Mouse (Mus musculus) neural tube, embryonic 15.5 days (tissue): ENCODE results near the gene Sctr. TPM values are rescaled to one million over a fixed set of nuclear protein-coding genes. Genes with fewer than 3 reads are reported as not detected.

Experiments
- ATAC-seq: fragments of 200-750 bp; cut with Nextera tagmentation; 2 replicates; pipeline ENCODE4 v1.8.0; 2017; ENCODE audit warnings: mild to moderate bottlenecking, moderate TSS enrichment, moderate library complexity; ENCODE audit not compliant: low FRiP score
- H3K27ac ChIP-seq: fragments of 300-500 bp; sonication (generic); replicated peaks from 2 replicates; pipeline ENCODE4 v1.5.1; 2015; ENCODE audit warnings: mild to moderate bottlenecking, inconsistent platforms
- H3K27me3 ChIP-seq: fragments of 300-500 bp; sonication (generic); replicated peaks from 2 replicates; pipeline ENCODE4 v1.6.1; 2015; ENCODE audit warnings: inconsistent platforms
- H3K36me3 ChIP-seq: fragments of 300-500 bp; sonication (generic); 2 replicates; pipeline ENCODE4 v1.6.1; 2015; ENCODE audit warnings: inconsistent platforms
- H3K4me1 ChIP-seq: fragments of 300-500 bp; sonication (generic); 2 replicates; pipeline ENCODE4 v1.6.1; 2015; ENCODE audit warnings: inconsistent platforms
- H3K4me2 ChIP-seq: fragments of 300-500 bp; sonication (generic); 2 replicates; pipeline ENCODE4 v1.6.1; 2015; ENCODE audit warnings: inconsistent platforms, mild to moderate bottlenecking, moderate library complexity
- H3K4me3 ChIP-seq: fragments of 300-500 bp; sonication (generic); replicated peaks from 2 replicates; pipeline ENCODE4 v1.5.1; 2015; ENCODE audit warnings: mild to moderate bottlenecking, inconsistent platforms
- H3K9ac ChIP-seq: fragments of 300-500 bp; sonication (generic); replicated peaks from 2 replicates; pipeline ENCODE4 v1.6.1; 2015; ENCODE audit warnings: mild to moderate bottlenecking, inconsistent platforms
- H3K9me3 ChIP-seq: fragments of 300-500 bp; sonication (generic); replicated peaks from 2 replicates; pipeline ENCODE4 v1.6.1; 2016; ENCODE audit warnings: inconsistent platforms
- WGBS: fragments of 180-500 bp; shearing (Covaris S2); methylation state at CpG from one replicate; pipeline ENCODE4 v1.1.7; 2015; ENCODE audit warnings: mixed read lengths; 5-methylcytosine and 5-hydroxymethylcytosine counted together
- polyA plus RNA-seq: library from polyadenylated mRNA; unstranded; fragments of >200 nt; fragmentation: Nextera tagmentation; extraction: Ambion mirVana; gene quantifications from 2 replicates; pipeline ENCODE4 v1.2.1, GENCODE M21; 2015

Gene Sctr
- polyA plus RNA-seq, 1 experiment from 2014 or later = 0.84 TPM

- H3K4me2 ChIP-seq = peak overlapping the region; percentile 68
- H3K27ac ChIP-seq = no peak overlapping the region
- peaks cover 32% of the 10 kb centered on the region for H3K27me3 ChIP-seq
- no peak overlapping the region for H3K9ac ChIP-seq
- no peaks in the 10 kb centered on the region for H3K9me3 ChIP-seq
- no peaks in the 10 kb centered on the region for H3K36me3 ChIP-seq
- ATAC-seq = no peak
- peaks cover 18% of the 10 kb centered on the region for H3K4me1 ChIP-seq
- WGBS = 24% methylated on average over 11 of the region's 11 CpGs
- peak overlapping the region; percentile 36 for H3K4me3 ChIP-seq
Measured at GRCm38 (mm10) chr1:120007851-120008588, 1.3 kb downstream of the Sctr start.

- Histone ChIP-seq H3K27ac (no peak overlapping the region), H3K9ac (no peak overlapping the region), H3K4me3 (no peak overlapping the region), H3K36me3 (no peaks in the 10 kb centered on the region), H3K4me1 (peaks cover 6% of the 10 kb centered on the region), H3K9me3 (no peaks in the 10 kb centered on the region), H3K27me3 (peaks cover 12% of the 10 kb centered on the region), H3K4me2 (no peak overlapping the region)
- ATAC-seq = no peak
- WGBS = 80% methylated on average over 12 of the region's 12 CpGs
Measured at GRCm38 (mm10) chr1:120012638-120013037, 5.9 kb downstream of the Sctr start.

- ATAC-seq = no peak
- H3K27me3 ChIP-seq = peaks cover 7% of the 10 kb centered on the region
Measured at GRCm38 (mm10) chr1:120013111-120013510, 6.4 kb downstream of the Sctr start.

GRCm38 (mm10) chr1:120016240-120016639 lies 9.5 kb downstream of the Sctr start:
- no peaks in the 10 kb centered on the region for H3K36me3 ChIP-seq
- no peaks in the 10 kb centered on the region for H3K27me3 ChIP-seq
- H3K27ac ChIP-seq = no peak overlapping the region
- H3K4me3 ChIP-seq = no peak overlapping the region
- H3K9ac ChIP-seq = no peak overlapping the region
- no peaks in the 10 kb centered on the region for H3K9me3 ChIP-seq
- no peak overlapping the region for H3K4me2 ChIP-seq
- 84% methylated on average over 2 of the region's 2 CpGs for WGBS
- no peaks in the 10 kb centered on the region for H3K4me1 ChIP-seq
- no peak for ATAC-seq

More at GRCm38 (mm10) chr1:120013111-120013510, 6.4 kb downstream of the Sctr start:
- no peak overlapping the region for H3K4me3 ChIP-seq
- H3K4me1 ChIP-seq = 0 out of 2 replicates have a peak, but pooled peaks cover 2% of the 10 kb centered on the region
- H3K27ac ChIP-seq = no peak overlapping the region
- H3K9me3 ChIP-seq = no peaks in the 10 kb centered on the region
- no peak overlapping the region for H3K4me2 ChIP-seq
- no peak overlapping the region for H3K9ac ChIP-seq
- H3K36me3 ChIP-seq = no peaks in the 10 kb centered on the region

- Histone ChIP-seq H3K27ac (no peak overlapping the region), H3K9me3 (no peaks in the 10 kb centered on the region), H3K36me3 (no peaks in the 10 kb centered on the region), H3K27me3 (no peaks in the 10 kb centered on the region), H3K4me1 (no peaks in the 10 kb centered on the region), H3K4me2 (no peak overlapping the region), H3K9ac (no peak overlapping the region), H3K4me3 (no peak overlapping the region)
- 68% methylated on average over 3 of the region's 3 CpGs for WGBS
- no peak for ATAC-seq
Measured at GRCm38 (mm10) chr1:120018900-120019299, 12.2 kb downstream of the Sctr start.

- no peak overlapping the region for H3K27ac ChIP-seq
- H3K4me1 ChIP-seq = no peaks in the 10 kb centered on the region
- H3K9ac ChIP-seq = no peak overlapping the region
- no peaks in the 10 kb centered on the region for H3K27me3 ChIP-seq
- H3K4me2 ChIP-seq = no peak overlapping the region
- ATAC-seq = no peak
- H3K36me3 ChIP-seq = no peaks in the 10 kb centered on the region
- no peak overlapping the region for H3K4me3 ChIP-seq
- no peaks in the 10 kb centered on the region for H3K9me3 ChIP-seq
- 92% methylated on average over 12 of the region's 12 CpGs for WGBS
Measured at GRCm38 (mm10) chr1:120019428-120019827, 12.7 kb downstream of the Sctr start.

- Histone ChIP-seq H3K4me3 (no peak overlapping the region), H3K27ac (no peak overlapping the region), H3K36me3 (no peaks in the 10 kb centered on the region), H3K27me3 (no peaks in the 10 kb centered on the region), H3K9me3 (no peaks in the 10 kb centered on the region), H3K4me2 (no peak overlapping the region), H3K9ac (no peak overlapping the region), H3K4me1 (no peaks in the 10 kb centered on the region)
- ATAC-seq = no peak
- 73% methylated on average over 7 of the region's 7 CpGs for WGBS
Measured at GRCm38 (mm10) chr1:120020322-120020897, 13.7 kb downstream of the Sctr start.

GRCm38 (mm10) chr1:120021951-120022350 lies 15.3 kb downstream of the Sctr start:
- ATAC-seq = no peak
- H3K27ac ChIP-seq = no peak overlapping the region

GRCm38 (mm10) chr1:120024331-120025049 lies 17.8 kb downstream of the Sctr start:
- H3K4me2 ChIP-seq = no peak overlapping the region
- WGBS = 68% methylated on average over 10 of the region's 10 CpGs
- no peak for ATAC-seq
- H3K9ac ChIP-seq = no peak overlapping the region
- H3K36me3 ChIP-seq = no peaks in the 10 kb centered on the region
- no peak overlapping the region for H3K27ac ChIP-seq
- H3K9me3 ChIP-seq = no peaks in the 10 kb centered on the region
- no peak overlapping the region for H3K4me3 ChIP-seq
- no peaks in the 10 kb centered on the region for H3K27me3 ChIP-seq
- H3K4me1 ChIP-seq = no peaks in the 10 kb centered on the region

More at GRCm38 (mm10) chr1:120021951-120022350, 15.3 kb downstream of the Sctr start:
- Histone ChIP-seq H3K27me3 (no peaks in the 10 kb centered on the region), H3K4me1 (no peaks in the 10 kb centered on the region), H3K4me2 (no peak overlapping the region), H3K36me3 (no peaks in the 10 kb centered on the region), H3K9me3 (no peaks in the 10 kb centered on the region), H3K9ac (no peak overlapping the region), H3K4me3 (no peak overlapping the region)
- 92% methylated on average over 17 of the region's 17 CpGs for WGBS

GRCm38 (mm10) chr1:120025050-120025439 lies 18.4 kb downstream of the Sctr start:
- Histone ChIP-seq H3K27me3 (no peaks in the 10 kb centered on the region), H3K9me3 (no peaks in the 10 kb centered on the region), H3K27ac (no peak overlapping the region), H3K4me3 (no peak overlapping the region), H3K36me3 (no peaks in the 10 kb centered on the region), H3K4me2 (no peak overlapping the region), H3K4me1 (no peaks in the 10 kb centered on the region), H3K9ac (no peak overlapping the region)
- ATAC-seq = no peak
- 37% methylated on average over 2 of the region's 2 CpGs for WGBS

- Histone ChIP-seq H3K9ac (no peak overlapping the region), H3K36me3 (no peaks in the 10 kb centered on the region), H3K27me3 (no peaks in the 10 kb centered on the region), H3K4me3 (no peak overlapping the region), H3K4me2 (no peak overlapping the region), H3K4me1 (no peaks in the 10 kb centered on the region), H3K27ac (no peak overlapping the region), H3K9me3 (no peaks in the 10 kb centered on the region)
- 67% methylated on average over 4 of the region's 4 CpGs for WGBS
- no peak for ATAC-seq
Measured at GRCm38 (mm10) chr1:120027693-120028092, 21.0 kb downstream of the Sctr start.

- Histone ChIP-seq H3K4me3 (no peak overlapping the region), H3K36me3 (no peaks in the 10 kb centered on the region), H3K9me3 (no peaks in the 10 kb centered on the region), H3K27me3 (no peaks in the 10 kb centered on the region), H3K9ac (no peak overlapping the region), H3K27ac (no peak overlapping the region), H3K4me1 (no peaks in the 10 kb centered on the region), H3K4me2 (no peak overlapping the region)
- no peak for ATAC-seq
- WGBS = 92% methylated on average over 3 of the region's 3 CpGs
Measured at GRCm38 (mm10) chr1:120030474-120030873, 23.8 kb downstream of the Sctr start.
